8 mouse cellular contexts compared by ENCODE assay signal in genomic region chr11:106513166-106513565, GRCm38 (mm10). TPM values are rescaled to one million over a fixed set of nuclear protein-coding genes. Genes with fewer than 3 reads are reported as not detected.
DNase-seq lines count a peak whose midpoint lies in the region.

No protein-coding gene starts in this region.

- no peaks in the 10 kb centered on the region for H3K27me3 ChIP-seq in splenic B cell, adult 2 months (ENCODE audit: control insufficient read depth, insufficient read depth, low read length, poor library complexity, severe bottlenecking)

- peak; percentile 77 to 81 for DNase-seq in cerebellum, postnatal 10 days
- DNase-seq in cerebellum, adult 9-11 months = no peak
- peak; percentile 61 for DNase-seq in ovary, postnatal 14 days (ENCODE audit: low spot score)
- no peak for DNase-seq in ovary, postnatal 10 days (ENCODE audit: low spot score)
- peak; percentile 70 for DNase-seq in embryo, embryonic 11 days
- peak; percentile 81 for DNase-seq in heart, postnatal 4 days
- peak; percentile 86 for DNase-seq in lung, postnatal 10 days
- peak; percentile 66 for DNase-seq in splenic B cell, adult 2 months (ENCODE audit: low read depth, low spot score)

- no peaks in the 10 kb centered on the region for H3K36me3 ChIP-seq in splenic B cell, adult 2 months (ENCODE audit: control insufficient read depth, insufficient read depth, low read length, poor library complexity, severe bottlenecking)

RNA-seq across cellular contexts. Expression of gene Ern1, which starts 25.5 kb away (rescaled TPM):
- total RNA-seq in heart, postnatal 4 days (2021) = 1 to 10 TPM; 8.7 to 9.8 TPM

Comparison
In these comparisons a context has a peak if more than half of its experiments do, and no peak if none do; other contexts are left out.
1. DNase-seq: peak in cerebellum, postnatal 10 days (2 of 2), ovary, postnatal 14 days (single experiment), embryo, embryonic 11 days (single experiment), heart, postnatal 4 days (single experiment), lung, postnatal 10 days (single experiment) and splenic B cell, adult 2 months (single experiment); none in cerebellum, adult 9-11 months (single experiment) and ovary, postnatal 10 days (single experiment).